Mouse (Mus musculus): Measurements from ENCODE around the gene Dpf1.

GRCm38 (mm10) chr7:29313051-29313450 lies 9.3 kb downstream of the Dpf1 start:
- TF ChIP-seq EP300 (optimal IDR thresholded peaks at IDR 0.05) (no peak), CTCF (IDR thresholded peaks at IDR 0.05; ENCODE audit: low read depth) (no peak)
